Mouse (Mus musculus) E14TG2a.4 (cell line): ENCODE results near the gene Idnk.

Experiments
- CTCF ChIP-seq: conservative IDR thresholded peaks from 2 replicates; pipeline ENCODE4 v1.5.1; 2014; ENCODE audit warnings: low read length
- NANOG ChIP-seq: IDR thresholded peaks from 2 replicates; pipeline ENCODE4 v1.6.1; 2014; ENCODE audit warnings: borderline replicate concordance, low read length, mixed read lengths
- POU5F1 ChIP-seq: IDR thresholded peaks from 2 replicates; pipeline ENCODE4 v1.6.1; 2014; ENCODE audit warnings: low read length, borderline replicate concordance

- TF ChIP-seq CTCF (no peak), POU5F1 (no peak), NANOG (no peak)
Measured at GRCm38 (mm10) chr13:58147760-58148159, 9.7 kb upstream of the Idnk start.
